21 mouse cellular contexts compared by ENCODE assay signal in genomic region chr14:52149888-52150287, GRCm38 (mm10). TPM values are rescaled to one million over a fixed set of nuclear protein-coding genes. Genes with fewer than 3 reads are reported as not detected.
DNase-seq lines count a peak whose midpoint lies in the region; TF ChIP-seq lines count a peak whose summit lies in the region.
"Had no signal": no experiment of that assay in that cellular context is flagged by ENCODE, and none has a peak within 500 bp of the region (broad histone marks: within the 10 kb centered on the region; RNA-seq: fewer than 3 reads in every experiment).

No protein-coding gene starts in this region.

- peak overlapping the region in 1 of 3 experiments; percentile 13 for H3K4me3 ChIP-seq in CH12.LX (replicated peaks in 1 of 3; ENCODE audit: low read depth in 2 of 3, low read length in 2 of 3, poor library complexity in 1 of 3)
- H3K4me3 ChIP-seq: embryonic facial prominence, embryonic 13.5 days; embryonic facial prominence, embryonic 15.5 days; erythroblast, embryonic 14.5 days; forebrain, embryonic 10.5 days; forebrain, embryonic 12.5 days had no signal

- TF ChIP-seq RAD21 in CH12.LX (IDR thresholded peaks at IDR 0.05; ENCODE audit: low read depth, low read length), result no peak

- peak overlapping the region; percentile 17; the same call in 1 of the 2 replicates for H3K9ac ChIP-seq in CH12.LX (ENCODE audit: insufficient read depth, low read depth)
- H3K9ac ChIP-seq: embryonic facial prominence, embryonic 13.5 days; embryonic facial prominence, embryonic 15.5 days; forebrain, embryonic 12.5 days had no signal

- in situ Hi-C loops in CH12.LX (cut with MboI; ENCODE audit: low pct_ligation_motif_present, low pct_unique_long_range_greater_than_20kb, low sequenced_read_pairs), result no loop called here

- peaks cover 9 to 24% of the 10 kb centered on the region in 2 experiments for H3K4me1 ChIP-seq in CH12.LX (ENCODE audit: control insufficient read depth in 1 of 2, insufficient read depth in 2 of 2)
- H3K4me1 ChIP-seq: embryonic facial prominence, embryonic 13.5 days; embryonic facial prominence, embryonic 15.5 days had no signal

- DNase-seq in spleen, postnatal 36 days (ENCODE audit: low spot score in 2 of 2), result peak; percentile 37 to 46
- no peak for DNase-seq in spleen, postnatal 10 days (ENCODE audit: low spot score in 2 of 2)
- DNase-seq in CH12.LX (ENCODE audit: extremely low read depth), result peak; percentile 86
- DNase-seq in splenic B cell, adult 2 months (ENCODE audit: low read depth, low spot score), result peak; percentile 42
- no peak for DNase-seq in MN1 (ENCODE audit: low spot score)
- DNase-seq in layer of hippocampus, postnatal 36 days, result no peak
- DNase-seq: adrenal gland, adult 2 months; adrenal gland, postnatal 10 days; adrenal gland, postnatal 25 days; cerebellum, adult 11 months; cerebellum, adult 18-20 months; cerebellum, adult 8-10 months; cerebellum, adult 9-11 months; cerebellum, postnatal 14 days; cerebellum, postnatal 36 days; embryo, embryonic 11 days had no signal

- H3K36me3 ChIP-seq in CH12.LX (replicated peaks in 1 of 2; ENCODE audit: control insufficient read depth in 1 of 2, insufficient read depth in 1 of 2, low read length in 1 of 2), result peaks cover 9 to 56% of the 10 kb centered on the region in 2 experiments
- peaks cover 1% of the 10 kb centered on the region; the same call in 1 of the 2 replicates for H3K36me3 ChIP-seq in splenic B cell, adult 2 months (ENCODE audit: control insufficient read depth, insufficient read depth, low read length, poor library complexity, severe bottlenecking)
- H3K36me3 ChIP-seq: embryonic facial prominence, embryonic 13.5 days; embryonic facial prominence, embryonic 15.5 days; forebrain, embryonic 10.5 days; forebrain, embryonic 12.5 days had no signal

- H3K9me3 ChIP-seq in CH12.LX (replicated peaks; ENCODE audit: low read length), result no peaks in the 10 kb centered on the region
- H3K9me3 ChIP-seq: embryonic facial prominence, embryonic 13.5 days; embryonic facial prominence, embryonic 15.5 days; forebrain, embryonic 10.5 days; forebrain, embryonic 12.5 days had no signal

- no peaks in the 10 kb centered on the region for H3K27me3 ChIP-seq in CH12.LX (replicated peaks)
- H3K27me3 ChIP-seq in splenic B cell, adult 2 months (ENCODE audit: control insufficient read depth, insufficient read depth, low read length, poor library complexity, severe bottlenecking), result no peaks in the 10 kb centered on the region
- H3K27me3 ChIP-seq: embryonic facial prominence, embryonic 13.5 days; embryonic facial prominence, embryonic 15.5 days had no signal

- TF ChIP-seq EP300 in CH12.LX (IDR thresholded peaks at IDR 0.05; ENCODE audit: low read length), result peak; percentile 95

- H3K27ac ChIP-seq in CH12.LX (ENCODE audit: insufficient read depth, low read depth), result no peak overlapping the region
- H3K27ac ChIP-seq: embryonic facial prominence, embryonic 13.5 days; embryonic facial prominence, embryonic 15.5 days; forebrain, embryonic 10.5 days; forebrain, embryonic 12.5 days had no signal

- H3K4me2 ChIP-seq in CH12.LX (ENCODE audit: insufficient read depth, low read depth, poor library complexity, severe bottlenecking), result peak overlapping the region; percentile 47
- H3K4me2 ChIP-seq: embryonic facial prominence, embryonic 13.5 days; embryonic facial prominence, embryonic 15.5 days; forebrain, embryonic 12.5 days had no signal

- TF ChIP-seq CTCF in CH12.LX (conservative IDR thresholded peaks at IDR 0.05 in 1 of 2, IDR thresholded peaks at IDR 0.05 in 1 of 2; ENCODE audit: low read depth in 2 of 2, low read length in 2 of 2), result no peak

- 0 out of 2 replicates have a peak, but pooled peaks have one; percentile 21 for TF ChIP-seq POLR2A in CH12.LX (IDR thresholded peaks at IDR 0.05; ENCODE audit: low read depth, low read length)

- dilution Hi-C loops in CH12.LX (cut with MboI; ENCODE audit: extremely low pct_ligation_motif_present, extremely low pct_unique_long_range_greater_than_20kb, low sequenced_read_pairs), result no loop called here

- no peaks in the 10 kb centered on the region for H3K79me2 ChIP-seq in CH12.LX (replicated peaks; ENCODE audit: control insufficient read depth, extremely low read depth, insufficient read depth, poor library complexity, severe bottlenecking)

TF ChIP-seq in CH12.LX, 34 proteins besides CTCF, POLR2A, EP300 and RAD21:
- TF ChIP-seq GABPA (IDR thresholded peaks at IDR 0.05; ENCODE audit: insufficient replicate concordance, low read depth, low read length) (no peak), IRF4 (IDR thresholded peaks at IDR 0.05; ENCODE audit: low read depth, low read length) (0 out of 2 replicates have a peak, but pooled peaks have one; percentile 42), ELF1 (IDR thresholded peaks at IDR 0.05; ENCODE audit: low read depth, low read length) (no peak), RCOR1 (conservative IDR thresholded peaks at IDR 0.05; ENCODE audit: low read depth, low read length) (peak; percentile 76; the same call in 1 of the 2 replicates), NELFE (IDR thresholded peaks at IDR 0.05; ENCODE audit: low read depth, low read length) (no peak), UBTF (IDR thresholded peaks at IDR 0.05; ENCODE audit: low read depth, low read length) (no peak), TCF12 (IDR thresholded peaks at IDR 0.05; ENCODE audit: low read depth, low read length) (peak; percentile 100), SMC3 (IDR thresholded peaks at IDR 0.05; ENCODE audit: low read depth, low read length) (no peak), MEF2A (IDR thresholded peaks at IDR 0.05; ENCODE audit: borderline replicate concordance, low read depth, low read length) (peak; percentile 88), MYC (IDR thresholded peaks at IDR 0.05; ENCODE audit: low read depth, low read length) (no peak), CHD1 (IDR thresholded peaks at IDR 0.05; ENCODE audit: low read depth, low read length) (no peak), MAZ (IDR thresholded peaks at IDR 0.05; ENCODE audit: low read depth, low read length) (peak; percentile 72), HCFC1 (IDR thresholded peaks at IDR 0.05; ENCODE audit: low read depth, low read length) (no peak), JUN (IDR thresholded peaks at IDR 0.05; ENCODE audit: insufficient read depth, low read depth, low read length) (peak; percentile 74), JUND (conservative IDR thresholded peaks at IDR 0.05; ENCODE audit: low read depth, low read length) (peak; percentile 69), TBP (conservative IDR thresholded peaks at IDR 0.05; ENCODE audit: low read depth, low read length) (no peak), ZKSCAN1 (IDR thresholded peaks at IDR 0.05; ENCODE audit: borderline replicate concordance, low read depth, low read length) (no peak), MAFK (IDR thresholded peaks at IDR 0.05; ENCODE audit: insufficient replicate concordance, low read length) (0 out of 2 replicates have a peak, but pooled peaks have one; percentile 34), NRF1 (IDR thresholded peaks at IDR 0.05; ENCODE audit: low read depth, low read length) (no peak), SIN3A (IDR thresholded peaks at IDR 0.05; ENCODE audit: low read length) (peak; percentile 69), BHLHE40 (IDR thresholded peaks at IDR 0.05; ENCODE audit: low read depth, low read length) (0 out of 2 replicates have a peak, but pooled peaks have one; percentile 27), KAT2A (IDR thresholded peaks at IDR 0.05; ENCODE audit: insufficient replicate concordance, low read length) (0 out of 2 replicates have a peak, but pooled peaks have one; percentile 40), USF2 (conservative IDR thresholded peaks at IDR 0.05; ENCODE audit: low read depth, low read length) (no peak), CHD2 (IDR thresholded peaks at IDR 0.05; ENCODE audit: low read length) (no peak), ZC3H11A (IDR thresholded peaks at IDR 0.05; ENCODE audit: low read depth, low read length) (no peak), USF1 (IDR thresholded peaks at IDR 0.05; ENCODE audit: low read depth, low read length) (no peak), ZMIZ1 (IDR thresholded peaks at IDR 0.05; ENCODE audit: low read depth, low read length) (no peak), PAX5 (IDR thresholded peaks at IDR 0.05; ENCODE audit: low read length) (no peak), ZNF384 (IDR thresholded peaks at IDR 0.05; ENCODE audit: low read depth, low read length) (no peak), E2F4 (IDR thresholded peaks at IDR 0.05; ENCODE audit: insufficient replicate concordance, low read depth, low read length) (no peak), ETS1 (conservative IDR thresholded peaks at IDR 0.05; ENCODE audit: low read depth, low read length) (peak; percentile 91), POLR2AphosphoS2 (IDR thresholded peaks at IDR 0.05; ENCODE audit: low read depth, low read length) (no peak), MAX (IDR thresholded peaks at IDR 0.05; ENCODE audit: low read length) (no peak), MXI1 (IDR thresholded peaks at IDR 0.05; ENCODE audit: low read depth, low read length) (no peak)
TF ChIP-seq in CH12.LX: peak in this region for 12.

RNA-seq across cellular contexts. Expression of gene Rpgrip1, which starts 39.4 kb away (rescaled TPM):
- 12.0 and 15.0 TPM in 2 replicates for total RNA-seq in CH12.LX (2012; rRNA removed)
- 6.7 and 7.3 TPM in 2 replicates for total RNA-seq in CH12.LX (2014; rRNA removed)
- polyA plus RNA-seq in CH12.LX (2012; ENCODE audit: insufficient read length, low read depth), result 33.7 and 41.8 TPM in 2 replicates
- 1 to 10 TPM; 1.1 to 2.3 TPM for total RNA-seq in layer of hippocampus, postnatal 36 days (2021)
- polyA plus RNA-seq: erythroblast, embryonic 14.5 days had no signal

RNA-seq across cellular contexts. Expression of gene Hnrnpc, which starts 46.1 kb away (rescaled TPM):
- total RNA-seq in CH12.LX (2012; rRNA removed) (274 and 325 TPM in 2 replicates), CH12.LX (2014; rRNA removed) (370 and 375 TPM in 2 replicates)
- polyA plus RNA-seq in CH12.LX (2012; ENCODE audit: insufficient read length, low read depth), result 813 and 876 TPM in 2 replicates
- total RNA-seq in layer of hippocampus, postnatal 36 days (2021), result 100 to 1,000 TPM; 279 to 281 TPM

RNA-seq across cellular contexts. Expression of gene Supt16, which starts 47.3 kb away (rescaled TPM):
- 64.8 and 81.7 TPM in 2 replicates for total RNA-seq in CH12.LX (2012; rRNA removed)
- total RNA-seq in CH12.LX (2014; rRNA removed), result 78.6 and 88.0 TPM in 2 replicates
- polyA plus RNA-seq in CH12.LX (2012; ENCODE audit: insufficient read length, low read depth), result 110 and 114 TPM in 2 replicates
- 10 to 100 TPM; 52.2 to 53.9 TPM for total RNA-seq in layer of hippocampus, postnatal 36 days (2021)

Comparison
In these comparisons a context has a peak if more than half of its experiments do, and no peak if none do; other contexts are left out.
1. DNase-seq: peak in spleen, postnatal 36 days (2 of 2), CH12.LX (single experiment) and splenic B cell, adult 2 months (single experiment); none in spleen, postnatal 10 days (0 of 2), MN1 (single experiment) and layer of hippocampus, postnatal 36 days (0 of 2).